Mouse (Mus musculus) cerebellum, adult 2 months (tissue): ENCODE measurements around the gene Batf3. TPM values are rescaled to one million over a fixed set of nuclear protein-coding genes. Genes with fewer than 3 reads are reported as not detected.

Experiments used
- DNase-seq, 2 experiments: peaks; one replicate each; pipeline ENCODE4 v3.0.0; 2021
- H3K27ac ChIP-seq: fragments of 200-500 bp; 2 replicates; pipeline ENCODE4 v1.5.1; 2012; ENCODE audit warnings: low read length, control low read depth, inconsistent platforms; ENCODE audit not compliant: insufficient read depth
- H3K27me3 ChIP-seq: fragments of 200-500 bp; 2 replicates; pipeline ENCODE4 v1.6.1; 2012; ENCODE audit warnings: inconsistent platforms, mild to moderate bottlenecking, low read length, moderate library complexity; ENCODE audit not compliant: control insufficient read depth, insufficient read depth
- H3K4me1 ChIP-seq: fragments of 200-500 bp; 2 replicates; pipeline ENCODE4 v1.6.1; 2011; ENCODE audit warnings: low read length; ENCODE audit not compliant: control insufficient read depth, insufficient read depth
- H3K4me3 ChIP-seq: fragments of 200-500 bp; replicated peaks from 2 replicates; pipeline ENCODE3; 2011; ENCODE audit warnings: mild to moderate bottlenecking, low read depth, low read length, control low read depth; ENCODE audit not compliant: insufficient read depth
- CTCF ChIP-seq: fragments of 200-500 bp; IDR thresholded peaks from 2 replicates; pipeline ENCODE4 v1.5.1; 2011; ENCODE audit warnings: low read depth, mild to moderate bottlenecking, control low read depth, low read length, moderate library complexity, borderline replicate concordance; ENCODE audit not compliant: insufficient read depth
- POLR2A ChIP-seq: fragments of 200-500 bp; IDR thresholded peaks from 2 replicates; pipeline ENCODE4 v1.6.1; 2011; ENCODE audit warnings: low read length, control low read depth, borderline replicate concordance; ENCODE audit not compliant: insufficient read depth
- WGBS: fragments of 180-500 bp; shearing (Covaris S2); methylation state at CpG from one replicate; pipeline ENCODE4 v1.1.7; 2018; 5-methylcytosine and 5-hydroxymethylcytosine counted together
- polyA plus RNA-seq: library from polyadenylated mRNA; depleted of rRNA; stranded (reverse); fragments of >200 nt; gene quantifications from 2 replicates; pipeline ENCODE4 v1.2.3, GENCODE M21; 2012; rRNA removed

The Batf3 gene
- 0.62 and 0.85 TPM in 2 replicates for polyA plus RNA-seq

DNA sequence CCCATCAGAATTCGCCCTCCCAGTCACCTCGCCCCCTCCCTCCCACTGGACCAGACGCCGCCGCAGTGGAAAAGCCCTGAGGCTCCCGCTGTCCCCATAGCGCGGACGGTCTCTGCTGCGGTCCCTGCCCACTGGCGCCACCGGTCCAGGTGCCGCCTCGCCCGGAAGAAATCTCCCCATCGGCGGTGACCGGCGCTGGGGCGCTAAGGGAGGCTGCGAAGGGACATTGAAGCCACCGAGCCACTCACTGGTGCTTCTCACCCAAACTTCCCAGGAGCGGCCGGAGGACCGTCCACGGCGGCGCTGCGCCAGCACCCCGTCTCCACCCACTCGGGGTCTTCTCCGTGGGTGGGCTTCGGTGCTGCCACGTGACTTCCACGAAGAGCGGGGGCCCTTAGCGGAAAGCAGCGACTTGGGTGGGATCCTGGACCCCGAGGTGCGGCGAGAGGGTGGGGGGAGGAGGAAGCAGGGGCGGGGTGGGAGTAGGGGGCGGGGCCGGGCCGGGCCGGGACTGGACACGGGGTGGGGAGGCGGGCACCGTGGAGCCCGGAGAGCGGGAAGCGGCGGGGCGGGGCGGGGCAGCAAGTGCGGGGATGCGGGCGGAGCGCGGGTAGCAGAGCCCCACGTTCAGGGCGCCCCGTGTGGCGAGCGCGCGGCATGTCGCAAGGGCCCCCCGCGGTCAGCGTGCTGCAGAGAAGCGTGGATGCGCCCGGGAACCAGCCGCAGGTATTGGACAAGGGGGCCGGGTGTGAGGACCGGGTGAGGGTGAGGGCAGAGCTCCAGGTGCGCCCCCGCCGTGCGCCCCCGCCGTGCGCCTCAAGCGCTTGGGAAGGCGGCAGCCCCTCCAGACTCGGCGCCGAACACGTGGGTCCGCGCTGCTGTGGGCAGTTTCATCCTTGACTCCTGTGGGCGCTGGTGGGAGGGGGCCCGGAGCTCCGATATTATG, at the start of gene Batf3:
Batf3 (plus strand) TSS at position 46 of the 946 bp plus-strand sequence.
- no peaks in the 10 kb centered on the region for H3K4me1 ChIP-seq
- under 1% methylated on average over 92 of the region's 95 CpGs for WGBS
- H3K27me3 ChIP-seq, result peaks cover 1% of the 10 kb centered on the region; the same call in 1 of the 2 replicates
- no peak within 1 kb of the TSS for H3K27ac ChIP-seq
- peak within 1 kb of the TSS; percentile 49 for H3K4me3 ChIP-seq
- DNase-seq, result peak; percentile 12 to 25
- TF ChIP-seq CTCF (no peak), POLR2A (no peak)

DNA sequence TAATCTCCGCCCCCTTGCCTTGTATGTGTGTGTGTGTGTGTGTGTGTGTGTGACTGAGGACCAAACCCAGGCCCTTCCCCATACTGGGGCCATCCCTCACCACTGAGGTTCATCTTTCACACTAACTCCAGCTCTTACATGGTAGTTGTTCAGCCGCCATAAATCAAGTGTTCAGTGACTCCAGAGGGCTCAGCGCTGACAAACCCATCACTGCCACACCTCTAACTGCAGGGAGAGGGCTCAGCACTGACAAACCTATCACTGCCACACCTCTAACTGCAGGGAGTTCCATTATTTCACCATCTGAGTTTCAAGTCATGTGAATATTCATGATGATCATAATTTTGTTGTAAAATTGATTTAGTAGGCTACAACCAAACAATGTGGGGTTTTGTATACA, 44.1 kb upstream of the Batf3 start:
- Histone ChIP-seq H3K4me3 (no peak overlapping the region), H3K27me3 (no peaks in the 10 kb centered on the region), H3K27ac (no peak overlapping the region), H3K4me1 (no peaks in the 10 kb centered on the region)
- TF ChIP-seq CTCF, result no peak
- no peak for TF ChIP-seq POLR2A
- DNase-seq, result no peak
- WGBS, result 86% methylated on average over 3 of the region's 3 CpGs

DNA sequence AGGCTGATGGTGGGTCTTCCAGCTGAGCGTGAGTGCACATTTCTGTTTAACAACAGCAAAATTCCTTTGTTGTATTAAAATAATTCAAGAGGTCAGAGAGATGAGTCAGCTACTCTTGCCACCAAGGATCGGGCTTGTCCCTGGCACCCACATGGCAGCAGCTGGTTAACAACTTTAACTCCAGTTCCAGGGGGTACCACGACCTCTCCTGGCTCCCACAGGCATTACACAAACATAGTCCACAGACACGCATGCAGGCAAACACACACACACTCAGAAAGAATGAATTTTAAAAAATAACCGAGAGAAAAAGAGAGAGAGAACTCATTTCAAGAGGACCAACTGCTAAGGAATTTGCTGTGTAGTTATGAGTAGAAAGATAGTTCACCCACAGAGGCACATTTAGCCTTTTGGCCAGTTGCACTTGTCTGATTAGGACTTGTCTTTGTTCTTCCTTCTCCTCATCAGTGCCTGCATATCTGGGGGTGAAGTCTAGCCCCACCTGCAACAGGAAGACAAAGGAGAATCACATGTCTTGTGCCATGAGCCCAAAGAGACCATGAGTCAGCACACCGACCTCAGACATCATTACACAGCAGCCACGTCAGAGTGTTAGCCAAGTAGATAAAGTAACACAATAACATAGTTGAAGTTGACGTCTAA, 42.6 kb upstream of the Batf3 start:
- TF ChIP-seq CTCF (no peak), POLR2A (no peak)
- Histone ChIP-seq H3K4me1 (no peaks in the 10 kb centered on the region), H3K27me3 (no peaks in the 10 kb centered on the region), H3K4me3 (no peak overlapping the region), H3K27ac (no peak overlapping the region)
- DNase-seq, result no peak
- WGBS, result 66% methylated on average over 8 of the region's 8 CpGs

DNA sequence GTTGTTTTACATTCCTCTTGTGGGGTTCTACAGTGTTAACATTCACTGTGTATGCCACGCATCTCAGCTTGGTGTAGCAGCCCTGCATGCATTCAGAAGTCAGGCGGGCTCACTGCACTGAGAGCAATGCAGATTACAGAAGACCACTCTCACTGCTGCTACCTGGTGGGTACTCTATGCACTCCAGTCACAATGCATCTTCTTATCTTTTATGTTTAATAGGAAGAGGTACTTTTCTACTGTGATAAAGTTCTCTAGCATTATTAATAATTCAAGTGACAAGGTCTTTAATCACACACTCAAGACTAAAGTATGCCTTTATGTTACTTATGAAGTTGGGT, 42.1 kb upstream of the Batf3 start:
- 46% methylated on average over 2 of the region's 2 CpGs for WGBS
- Histone ChIP-seq H3K4me1 (no peaks in the 10 kb centered on the region), H3K27me3 (no peaks in the 10 kb centered on the region), H3K4me3 (no peak overlapping the region), H3K27ac (no peak overlapping the region)
- TF ChIP-seq POLR2A (no peak), CTCF (no peak)
- no peak for DNase-seq

DNA sequence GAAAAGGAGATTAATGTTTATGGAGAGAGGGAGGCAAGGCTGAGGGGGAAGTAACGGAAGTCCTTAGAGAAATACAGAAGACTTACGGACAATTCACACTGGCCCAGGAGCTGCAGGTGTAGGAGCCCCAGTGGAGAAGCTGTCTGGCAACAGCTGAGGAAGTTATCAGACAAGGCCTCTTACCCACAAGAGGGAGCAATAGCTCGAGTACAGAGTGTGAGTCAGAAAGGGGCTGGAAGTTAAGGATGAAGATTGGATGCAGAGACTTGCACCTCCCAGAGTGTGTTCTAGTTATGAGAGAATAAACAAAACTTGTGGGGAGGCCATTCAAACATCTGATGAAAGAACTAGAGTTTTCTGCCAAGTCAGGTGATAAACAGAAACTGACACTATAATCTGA, 40.2 kb upstream of the Batf3 start:
- no peak overlapping the region for H3K4me3 ChIP-seq
- H3K4me1 ChIP-seq, result no peaks in the 10 kb centered on the region; the same call in 1 of the 2 replicates
- TF ChIP-seq CTCF (no peak), POLR2A (no peak)
- H3K27ac ChIP-seq, result no peak overlapping the region
- H3K27me3 ChIP-seq, result no peaks in the 10 kb centered on the region
- 67% methylated on average over 3 of the region's 3 CpGs for WGBS
- DNase-seq, result no peak

DNA sequence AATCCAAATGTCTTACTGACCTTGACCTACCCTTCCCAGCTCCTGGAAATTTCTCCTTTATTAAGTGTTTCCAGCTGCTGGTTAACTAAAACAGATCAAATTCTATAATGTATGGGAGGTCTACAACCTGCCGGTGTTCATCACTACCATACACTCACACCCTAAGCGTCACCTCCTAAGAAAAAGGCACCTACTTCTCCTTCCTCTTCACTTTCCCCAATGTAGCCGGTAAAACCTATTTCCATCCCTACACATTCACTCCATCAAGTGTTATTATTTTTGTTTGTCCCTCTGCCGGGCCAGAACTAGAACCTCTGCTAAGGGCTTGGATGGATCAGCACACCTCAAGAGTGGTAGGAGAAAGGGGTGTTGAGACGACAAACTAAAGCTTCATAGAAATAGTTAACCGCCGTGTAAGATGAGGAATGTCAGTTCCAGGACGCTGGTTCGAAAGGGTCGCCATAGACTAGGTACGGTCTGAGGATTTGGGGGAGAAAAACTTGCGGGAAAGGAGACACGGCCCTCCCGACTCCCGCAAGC, 35.3 kb upstream of the Batf3 start:
- no peak for DNase-seq
- no peaks in the 10 kb centered on the region for H3K27me3 ChIP-seq
- peak overlapping the region; percentile 51; the same call in 1 of the 2 replicates for H3K27ac ChIP-seq
- no peaks in the 10 kb centered on the region; the same call in 1 of the 2 replicates for H3K4me1 ChIP-seq
- H3K4me3 ChIP-seq, result peak overlapping the region; percentile 93
- TF ChIP-seq CTCF (no peak), POLR2A (no peak)
- 4% methylated on average over 15 of the region's 15 CpGs for WGBS

DNA sequence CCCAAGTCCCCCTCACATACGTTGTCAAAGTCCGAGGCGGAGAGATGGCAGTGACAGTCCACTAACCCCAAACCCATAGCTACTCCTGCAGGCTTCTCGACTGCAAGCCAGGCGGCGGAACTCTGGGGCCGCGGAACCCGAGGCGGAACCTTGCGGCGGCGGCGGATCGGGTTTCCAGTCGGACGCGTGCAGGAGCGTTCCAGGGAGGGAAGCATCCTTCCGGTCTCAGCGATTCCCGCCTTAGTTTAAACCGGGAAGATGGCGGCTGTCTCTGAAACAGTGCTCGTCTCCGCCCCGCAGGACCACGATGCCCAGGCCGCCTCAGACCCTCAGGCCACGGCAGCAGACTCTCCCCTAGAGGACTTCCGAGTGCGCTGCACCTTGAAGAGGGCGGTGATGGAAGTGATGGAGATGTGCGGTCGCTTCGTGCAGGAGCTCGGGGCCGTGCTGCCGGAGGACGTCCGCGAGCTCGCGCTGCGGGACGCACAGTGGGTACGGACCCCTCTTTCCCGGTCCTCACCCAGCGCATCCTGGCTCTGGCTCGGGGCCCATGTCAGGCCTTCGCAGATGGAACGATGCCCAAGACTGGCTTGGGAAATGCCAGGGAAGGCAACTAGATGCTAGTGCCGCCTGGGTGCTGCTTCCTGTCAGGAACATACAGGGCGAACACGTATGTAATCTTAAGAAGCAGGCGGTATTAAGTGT, 34.7 kb upstream of the Batf3 start, which contains the start of the genes Tatdn3 and Nsl1:
Tatdn3 (minus strand) TSS at position 152 of the 705 bp plus-strand sequence.
Nsl1 (plus strand) TSS at position 232 of the 705 bp plus-strand sequence.
- peak within 1 kb of the TSS; percentile 93 for H3K4me3 ChIP-seq
- no peaks in the 10 kb centered on the region; the same call in 1 of the 2 replicates for H3K4me1 ChIP-seq
- peak within 1 kb of the TSS; percentile 51; the same call in 1 of the 2 replicates for H3K27ac ChIP-seq
- peak; percentile 89 to 96 for DNase-seq
- peak; percentile 56; the same call in 1 of the 2 replicates for TF ChIP-seq POLR2A
- TF ChIP-seq CTCF, result no peak
- H3K27me3 ChIP-seq, result no peaks in the 10 kb centered on the region
- under 1% methylated on average over 56 of the region's 56 CpGs for WGBS

DNA sequence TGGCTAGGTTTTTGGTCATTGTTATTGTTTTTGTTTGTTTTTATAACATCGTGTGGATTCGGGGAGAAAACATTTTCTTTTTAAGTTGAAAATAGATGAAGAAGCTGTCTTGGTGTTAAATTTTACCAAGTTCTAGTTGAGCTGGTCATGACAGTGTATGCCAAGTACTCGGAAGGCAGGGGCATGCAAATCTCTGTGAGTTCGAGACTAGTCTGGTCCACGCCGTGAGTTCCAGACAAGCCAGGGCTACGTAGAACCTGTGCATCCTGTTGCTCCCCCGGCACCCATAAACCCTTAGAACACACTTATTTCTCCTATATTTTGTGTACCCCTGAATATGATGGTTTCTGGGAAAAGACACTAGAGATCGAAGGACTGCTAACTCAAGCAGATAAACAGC, 33.9 kb upstream of the Batf3 start:
- H3K4me3 ChIP-seq, result no peak overlapping the region
- no peak for DNase-seq
- H3K4me1 ChIP-seq, result no peaks in the 10 kb centered on the region; the same call in 1 of the 2 replicates
- 42% methylated on average over 9 of the region's 9 CpGs for WGBS
- no peak overlapping the region for H3K27ac ChIP-seq
- no peaks in the 10 kb centered on the region for H3K27me3 ChIP-seq
- TF ChIP-seq CTCF (no peak), POLR2A (no peak)
